Mouse (Mus musculus) hindbrain, embryonic 15.5 days (tissue): ENCODE results near the gene Spata31d1d. TPM values are rescaled to one million over a fixed set of nuclear protein-coding genes. Genes with fewer than 3 reads are reported as not detected.
A peak's percentile ranks its signal among the peaks of the same experiment; 100 is the strongest.
"Not testable (repeated sequence)": the region's sequence is repeated elsewhere in the genome, so short reads cannot be mapped to it uniquely, and the experiment has no call there.

ENCODE experiments used
- ATAC-seq: fragments of 200-750 bp; cut with Nextera tagmentation; 2 replicates; pipeline ENCODE4 v1.8.0; 2017; ENCODE audit warnings: low read depth, moderate number of reproducible peaks, moderate TSS enrichment; ENCODE audit not compliant: low FRiP score
- H3K27ac ChIP-seq: fragments of 300-500 bp; sonication (generic); replicated peaks from 2 replicates; pipeline ENCODE4 v1.5.1; 2015; ENCODE audit warnings: mild to moderate bottlenecking, inconsistent platforms
- H3K27me3 ChIP-seq: fragments of 300-500 bp; sonication (generic); 2 replicates; pipeline ENCODE4 v1.6.1; 2015; ENCODE audit warnings: control low read depth, inconsistent platforms
- H3K36me3 ChIP-seq: fragments of 300-500 bp; sonication (generic); 2 replicates; pipeline ENCODE4 v1.6.1; 2015; ENCODE audit warnings: control low read depth, inconsistent platforms
- H3K4me1 ChIP-seq: fragments of 300-500 bp; sonication (generic); replicated peaks from 2 replicates; pipeline ENCODE4 v1.6.1; 2015; ENCODE audit warnings: control low read depth, inconsistent platforms
- H3K4me2 ChIP-seq: fragments of 300-500 bp; sonication (generic); 2 replicates; pipeline ENCODE4 v1.6.1; 2015; ENCODE audit warnings: moderate library complexity, mild to moderate bottlenecking, inconsistent platforms
- H3K4me3 ChIP-seq: fragments of 300-500 bp; sonication (generic); 2 replicates; pipeline ENCODE4 v1.5.1; 2015; ENCODE audit warnings: mild to moderate bottlenecking, inconsistent platforms
- H3K9ac ChIP-seq: fragments of 300-500 bp; sonication (generic); 2 replicates; pipeline ENCODE4 v1.6.1; 2015; ENCODE audit warnings: inconsistent platforms
- H3K9me3 ChIP-seq: fragments of 300-500 bp; sonication (generic); 2 replicates; pipeline ENCODE4 v1.6.1; 2016; ENCODE audit warnings: control low read depth, inconsistent platforms
- WGBS: fragments of 180-500 bp; shearing (Covaris S2); methylation state at CpG from one replicate; pipeline ENCODE4 v1.1.7; 2015; 5-methylcytosine and 5-hydroxymethylcytosine counted together
- polyA plus RNA-seq: library from polyadenylated mRNA; unstranded; fragments of >200 nt; fragmentation: Nextera tagmentation; extraction: Ambion mirVana; gene quantifications from 2 replicates; pipeline ENCODE4 v1.2.1, GENCODE M21; 2015

Spata31d1d gene
- polyA plus RNA-seq, 1 experiment from 2014 or later, result not detected

DNA sequence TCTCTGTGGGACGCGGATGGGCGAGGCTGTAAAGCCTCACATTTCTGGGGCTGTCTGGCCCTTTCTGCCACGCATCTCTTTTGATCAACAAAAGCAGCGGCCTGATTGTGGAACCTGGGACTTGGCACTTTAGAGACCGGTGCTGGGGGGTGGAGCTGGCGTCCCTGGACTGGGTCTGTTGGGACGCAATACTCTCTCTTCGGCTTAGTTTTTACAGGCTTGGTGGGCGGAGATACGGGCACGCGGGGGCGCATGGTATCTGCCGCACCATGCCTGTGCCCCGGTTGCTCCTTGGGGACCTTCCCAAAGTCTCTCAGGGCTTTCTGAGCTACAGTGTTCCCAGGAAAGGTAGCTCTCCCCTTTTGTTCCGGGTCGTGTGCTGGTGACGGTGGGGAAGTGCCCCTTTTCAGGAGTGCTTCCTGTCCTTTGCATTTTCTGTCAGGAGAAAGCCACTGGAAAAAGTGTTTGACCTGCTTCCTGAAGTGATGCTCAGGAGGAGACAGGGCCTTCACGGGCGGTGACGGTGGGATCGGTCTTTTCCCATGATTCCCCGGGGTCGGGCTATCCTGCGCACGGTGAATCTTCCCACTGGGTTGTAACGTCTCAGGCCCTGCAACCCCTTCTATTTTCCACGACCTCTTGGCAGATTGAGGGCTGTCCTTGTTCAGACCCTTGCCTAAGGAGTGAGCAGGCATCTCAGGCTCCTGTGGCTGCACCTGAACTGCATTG, 5.2 kb downstream of the Spata31d1d start:
- H3K4me1 ChIP-seq, result peaks cover 7% of the 10 kb centered on the region
- H3K9ac ChIP-seq, result no peak overlapping the region
- H3K27me3 ChIP-seq, result no peaks in the 10 kb centered on the region
- 42% methylated on average over 29 of the region's 29 CpGs for WGBS
- peak overlapping the region; percentile 11; the same call in 1 of the 2 replicates for H3K4me3 ChIP-seq
- no peaks in the 10 kb centered on the region for H3K9me3 ChIP-seq
- peak overlapping the region; percentile 48 for H3K4me2 ChIP-seq
- H3K27ac ChIP-seq, result no peak overlapping the region
- no peak for ATAC-seq
- no peaks in the 10 kb centered on the region for H3K36me3 ChIP-seq

DNA sequence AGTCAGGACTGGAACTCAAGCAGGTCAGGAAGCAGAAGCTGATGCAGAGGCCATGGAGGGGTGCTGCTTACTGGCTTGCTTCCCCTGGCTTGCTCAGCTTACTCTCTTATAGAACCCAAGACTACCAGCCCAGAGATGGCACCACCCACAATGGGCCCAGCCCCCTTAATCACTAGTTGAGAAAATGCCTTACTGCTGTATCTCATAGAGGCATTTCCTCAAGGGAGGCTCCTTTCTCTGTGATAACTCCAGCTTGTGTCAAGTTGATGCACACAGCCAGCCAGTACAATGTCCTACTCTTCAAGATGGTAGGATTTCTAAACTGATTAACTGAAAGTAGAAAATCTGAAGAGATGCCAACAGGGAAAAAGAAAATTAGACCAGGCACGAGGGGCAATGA, 9.5 kb downstream of the Spata31d1d start:
- H3K36me3 ChIP-seq, H3K27ac ChIP-seq, H3K9me3 ChIP-seq, H3K9ac ChIP-seq, ATAC-seq, H3K4me3 ChIP-seq, H3K27me3 ChIP-seq, H3K4me1 ChIP-seq, H3K4me2 ChIP-seq: not testable (repeated sequence)
- 93% methylated on average over 1 of the region's 1 CpGs for WGBS

DNA sequence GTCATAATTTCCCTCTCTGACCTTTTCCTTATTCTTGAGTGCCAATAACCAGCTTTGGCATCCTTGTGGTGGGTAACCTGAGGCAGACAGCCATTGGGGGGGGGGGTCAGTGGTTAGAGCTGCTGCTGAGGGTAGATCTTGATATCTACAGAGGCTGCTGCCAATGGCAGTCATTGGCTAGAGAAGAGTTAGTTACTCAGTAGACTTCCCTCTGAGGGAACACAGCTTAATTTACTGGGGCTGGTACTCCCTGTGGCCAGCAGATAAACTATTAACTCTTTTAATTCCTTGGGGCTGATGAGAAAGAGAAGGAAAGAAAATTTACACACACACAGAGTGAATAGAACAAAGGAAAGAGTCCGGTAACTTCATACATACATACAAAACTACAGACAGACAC, 12.1 kb downstream of the Spata31d1d start:
- Histone ChIP-seq H3K27me3 (no peaks in the 10 kb centered on the region), H3K27ac (no peak overlapping the region)

DNA sequence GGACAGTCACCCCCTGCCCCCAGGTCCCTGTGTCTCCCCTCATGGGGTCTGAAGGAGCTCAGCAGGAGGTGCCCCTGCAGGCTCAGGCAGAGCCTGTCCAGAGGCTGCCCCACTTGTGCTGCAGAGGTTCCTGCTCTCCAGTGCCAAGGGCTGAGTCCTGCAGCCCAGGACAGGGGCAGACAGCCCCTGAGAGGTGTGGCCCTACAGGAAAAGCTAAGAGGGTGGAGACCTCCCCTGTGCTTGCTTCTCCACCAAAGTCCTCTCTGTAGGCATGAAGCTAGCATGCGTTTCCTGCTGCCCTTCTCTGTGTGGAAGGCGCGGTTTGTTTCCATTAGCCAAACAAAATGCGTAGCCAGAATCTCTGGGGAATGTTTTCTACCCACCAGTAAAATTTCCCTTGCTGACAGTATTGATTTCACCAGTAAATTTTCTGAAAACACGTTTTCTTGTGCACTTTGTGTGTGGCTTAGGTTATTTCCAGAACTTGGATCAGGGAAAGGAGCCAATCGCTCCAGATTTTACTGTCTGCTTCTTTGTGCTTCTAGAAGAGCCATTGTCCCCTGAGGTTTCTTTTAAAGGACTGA, 12.6 kb downstream of the Spata31d1d start:
- ATAC-seq, H3K4me3 ChIP-seq, H3K27ac ChIP-seq, H3K36me3 ChIP-seq, H3K9ac ChIP-seq, H3K4me1 ChIP-seq, H3K27me3 ChIP-seq, H3K9me3 ChIP-seq, H3K4me2 ChIP-seq: not testable (repeated sequence)
- 36% methylated on average over 6 of the region's 6 CpGs for WGBS

More for the DNA sequence above, 12.1 kb downstream of the Spata31d1d start:
- no peaks in the 10 kb centered on the region for H3K36me3 ChIP-seq
- ATAC-seq, result no peak
- H3K4me2 ChIP-seq, result no peak overlapping the region
- WGBS, result 89% methylated on average over 1 of the region's 1 CpGs
- no peak overlapping the region for H3K9ac ChIP-seq
- no peak overlapping the region for H3K4me3 ChIP-seq
- no peaks in the 10 kb centered on the region; the same call in 1 of the 2 replicates for H3K4me1 ChIP-seq
- no peaks in the 10 kb centered on the region for H3K9me3 ChIP-seq

DNA sequence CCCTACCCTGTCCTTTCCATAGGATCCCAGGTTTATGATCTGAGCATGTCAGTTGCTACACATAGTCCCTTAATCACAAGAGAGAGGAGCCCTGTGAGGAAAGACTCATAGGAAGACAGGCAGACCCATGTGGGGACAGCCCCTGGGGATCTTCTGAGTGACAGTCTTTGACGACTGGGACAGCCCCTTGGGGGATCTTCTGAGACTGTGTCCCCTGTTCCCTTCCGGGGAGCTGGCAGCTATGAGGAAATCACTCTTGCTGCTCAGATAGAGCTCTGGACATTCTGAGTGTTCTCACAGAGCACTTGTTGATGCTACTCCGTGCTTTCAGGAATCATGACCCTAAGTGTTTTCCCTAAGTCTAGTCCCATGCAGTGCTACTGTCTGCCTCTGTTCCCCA, 17.8 kb downstream of the Spata31d1d start:
- Histone ChIP-seq H3K9me3 (no peaks in the 10 kb centered on the region), H3K27ac (no peak overlapping the region), H3K4me1 (no peaks in the 10 kb centered on the region), H3K4me3 (no peak overlapping the region), H3K4me2 (no peak overlapping the region), H3K9ac (no peak overlapping the region), H3K27me3 (no peaks in the 10 kb centered on the region), H3K36me3 (no peaks in the 10 kb centered on the region)
- 42% methylated on average over 3 of the region's 3 CpGs for WGBS
- ATAC-seq, result no peak

DNA sequence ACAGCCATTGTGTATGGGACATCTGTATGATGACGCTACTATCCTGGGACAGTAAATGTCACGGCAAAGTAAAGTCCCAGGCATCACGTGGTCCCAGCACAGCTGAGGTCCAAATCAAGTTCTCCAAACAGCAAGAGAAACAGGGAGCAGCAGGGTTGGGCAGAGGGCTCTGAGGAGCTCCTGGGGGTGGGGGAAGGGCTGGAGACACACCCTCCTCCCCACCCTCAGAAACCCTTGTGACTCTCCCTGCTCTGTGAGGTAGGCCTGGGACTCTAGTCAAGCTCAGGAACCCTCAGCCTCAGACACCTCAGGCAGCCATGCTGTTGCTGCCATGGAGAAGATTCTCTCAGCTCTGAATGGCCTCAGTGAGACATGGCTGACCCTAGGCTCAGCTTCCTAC, 19.6 kb downstream of the Spata31d1d start, which contains the start of gene Spata31d1b:
Spata31d1b (plus strand) TSS at position 301 of the 400 bp plus-strand sequence.
- not testable (repeated sequence) for H3K9me3 ChIP-seq, ATAC-seq, H3K9ac ChIP-seq, H3K4me3 ChIP-seq, H3K4me1 ChIP-seq, H3K27ac ChIP-seq, H3K27me3 ChIP-seq, H3K36me3 ChIP-seq, H3K4me2 ChIP-seq
- WGBS, result 65% methylated on average over 3 of the region's 3 CpGs

DNA sequence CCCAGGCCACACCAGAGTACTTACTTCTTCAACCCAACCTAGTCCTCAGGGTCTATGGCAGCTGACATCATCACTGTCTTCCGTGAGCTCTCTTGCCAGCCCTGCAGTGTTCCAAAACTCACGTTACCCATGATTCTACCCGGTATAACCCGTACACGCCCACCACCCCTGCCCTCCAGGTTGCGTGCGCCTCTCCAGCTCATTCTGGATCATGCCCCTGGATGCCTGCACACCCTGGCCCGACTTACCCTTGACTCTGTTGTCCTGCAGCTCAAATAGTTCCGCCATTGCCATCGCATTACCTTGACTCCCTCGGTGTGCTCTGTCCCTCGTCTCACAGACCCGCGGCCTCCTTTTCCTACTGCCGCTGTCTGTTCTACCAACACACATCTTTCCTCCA, 21.3 kb downstream of the Spata31d1d start, which contains the start of gene Spata31d1a:
Spata31d1a (minus strand) TSS at position 101 of the 400 bp plus-strand sequence.
- no peak for ATAC-seq
- Histone ChIP-seq H3K9me3 (no peaks in the 10 kb centered on the region), H3K27ac (no peak within 1 kb of the TSS), H3K36me3 (no peaks in the 10 kb centered on the region), H3K27me3 (no peaks in the 10 kb centered on the region), H3K9ac (no peak within 1 kb of the TSS), H3K4me3 (no peak within 1 kb of the TSS), H3K4me2 (no peak within 1 kb of the TSS), H3K4me1 (no peaks in the 10 kb centered on the region)
- WGBS, result 95% methylated on average over 15 of the region's 15 CpGs

DNA sequence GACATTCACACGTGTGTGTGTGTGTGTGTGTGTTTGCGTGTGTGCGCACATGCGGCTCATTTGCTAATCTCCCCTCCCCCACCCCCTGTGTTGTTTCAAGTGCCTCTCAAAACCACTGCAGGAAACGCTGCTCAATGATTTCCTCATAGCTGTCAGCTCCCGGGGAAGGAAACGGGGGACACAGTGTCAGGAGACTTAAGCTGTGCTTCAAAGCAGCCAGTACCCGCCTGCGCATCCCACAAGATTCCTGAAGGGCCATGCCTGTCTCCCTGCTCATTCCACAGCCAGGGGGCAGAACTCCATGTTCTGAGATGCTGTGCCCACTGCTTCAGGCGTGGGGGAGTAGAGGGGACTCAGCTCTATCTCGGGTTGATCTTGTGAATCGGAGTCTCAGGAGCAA, 27.0 kb downstream of the Spata31d1d start:
- H3K27ac ChIP-seq, result no peak overlapping the region
- no peaks in the 10 kb centered on the region for H3K9me3 ChIP-seq
- no peaks in the 10 kb centered on the region for H3K27me3 ChIP-seq
- H3K4me3 ChIP-seq, result no peak overlapping the region
- H3K4me2 ChIP-seq, result no peak overlapping the region
- H3K9ac ChIP-seq, result no peak overlapping the region
- H3K36me3 ChIP-seq, result no peaks in the 10 kb centered on the region
- ATAC-seq, result no peak
- no peaks in the 10 kb centered on the region for H3K4me1 ChIP-seq
- WGBS, result 58% methylated on average over 12 of the region's 12 CpGs

DNA sequence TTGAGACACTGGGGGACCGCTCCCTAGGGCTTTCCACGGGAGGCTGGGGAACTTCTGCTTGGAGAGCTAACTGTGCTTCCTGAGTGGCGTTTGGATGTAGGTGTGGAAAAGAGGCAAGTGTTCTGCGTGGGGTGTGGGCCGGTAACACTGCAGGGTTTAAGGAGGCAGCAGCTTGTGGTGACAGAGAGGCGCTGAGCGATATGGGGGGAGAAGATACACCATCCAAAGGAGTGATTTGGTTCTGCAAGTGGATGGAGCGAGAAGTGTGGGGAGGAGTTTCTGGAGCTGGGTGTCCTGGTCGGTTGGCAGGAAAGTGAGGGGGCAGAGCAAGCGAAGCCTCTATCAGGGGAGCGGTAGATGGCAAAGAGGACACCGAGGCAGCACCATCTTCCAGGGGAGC, 28.0 kb downstream of the Spata31d1d start:
- Histone ChIP-seq H3K4me3 (no peak overlapping the region), H3K9ac (no peak overlapping the region), H3K9me3 (no peaks in the 10 kb centered on the region), H3K4me1 (no peaks in the 10 kb centered on the region), H3K4me2 (no peak overlapping the region), H3K36me3 (no peaks in the 10 kb centered on the region), H3K27me3 (no peaks in the 10 kb centered on the region), H3K27ac (no peak overlapping the region)
- 87% methylated on average over 12 of the region's 12 CpGs for WGBS
- ATAC-seq, result no peak

DNA sequence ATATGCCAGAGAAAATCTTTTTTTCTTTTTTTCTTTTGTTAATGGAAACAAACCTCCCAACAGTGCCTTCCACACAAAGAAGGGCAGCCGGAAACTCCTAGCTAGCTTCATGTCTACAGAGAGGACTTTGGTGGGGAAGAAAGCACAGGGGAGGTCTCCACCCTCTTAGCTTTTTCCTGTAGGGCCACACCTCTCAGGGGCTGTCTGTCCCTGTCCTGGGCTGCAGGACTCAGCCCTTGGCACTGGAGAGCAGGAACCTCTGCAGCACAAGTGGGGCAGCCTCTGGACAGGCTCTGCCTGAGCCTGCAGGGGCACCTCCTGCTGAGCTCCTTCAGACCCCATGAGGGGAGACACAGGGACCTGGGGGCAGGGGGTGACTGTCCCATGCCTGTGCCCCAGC, 31.4 kb downstream of the Spata31d1d start:
- H3K27me3 ChIP-seq, H3K27ac ChIP-seq, H3K4me1 ChIP-seq, H3K36me3 ChIP-seq, H3K4me3 ChIP-seq, H3K9ac ChIP-seq, H3K4me2 ChIP-seq, H3K9me3 ChIP-seq, ATAC-seq: not testable (repeated sequence)
- 56% methylated on average over 1 of the region's 1 CpGs for WGBS

DNA sequence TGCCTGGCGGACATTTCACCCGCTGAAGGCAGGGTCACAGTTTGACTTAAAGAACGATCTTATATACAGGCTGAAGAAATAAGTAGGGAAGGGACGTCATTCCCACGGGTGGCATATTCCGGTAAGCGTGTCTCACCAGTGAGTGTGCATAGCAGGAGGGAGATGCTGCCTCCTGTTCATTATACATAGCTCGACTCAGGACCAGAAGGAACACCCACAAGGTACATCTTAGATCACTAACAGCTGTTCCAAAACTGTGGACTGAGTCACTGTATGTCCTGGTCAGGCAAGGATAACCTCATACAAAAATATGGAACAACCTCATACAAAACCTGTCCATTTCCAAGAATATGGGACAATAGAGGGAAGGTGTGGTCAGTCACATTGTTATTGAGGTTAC, 32.4 kb downstream of the Spata31d1d start:
- Histone ChIP-seq H3K4me2 (no peak overlapping the region), H3K9me3 (no peaks in the 10 kb centered on the region), H3K9ac (no peak overlapping the region), H3K27ac (no peak overlapping the region), H3K4me3 (no peak overlapping the region), H3K27me3 (no peaks in the 10 kb centered on the region), H3K36me3 (no peaks in the 10 kb centered on the region), H3K4me1 (no peaks in the 10 kb centered on the region)
- WGBS, result 89% methylated on average over 8 of the region's 8 CpGs
- no peak for ATAC-seq

DNA sequence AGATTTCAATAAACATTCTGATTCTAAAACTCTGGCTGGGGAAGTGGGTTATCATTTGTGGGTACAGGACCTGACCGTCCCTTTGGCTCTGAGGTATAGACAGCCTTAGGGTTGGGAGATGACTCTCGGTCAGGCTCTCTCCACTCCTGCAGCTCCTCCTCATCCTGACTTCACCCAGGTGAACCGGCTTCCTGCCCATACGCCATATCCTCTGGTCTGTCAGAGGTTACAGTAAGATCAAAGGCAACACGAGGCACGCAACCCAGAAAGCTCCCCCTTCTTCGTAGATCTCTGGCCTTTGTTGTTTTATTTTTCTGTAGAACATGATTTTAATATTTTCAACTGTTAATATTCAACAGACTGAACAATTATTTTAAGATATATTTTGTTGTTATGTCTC, 35.8 kb downstream of the Spata31d1d start:
- H3K27me3 ChIP-seq, result no peaks in the 10 kb centered on the region
- no peak overlapping the region for H3K4me2 ChIP-seq
- H3K36me3 ChIP-seq, result no peaks in the 10 kb centered on the region
- 88% methylated on average over 7 of the region's 7 CpGs for WGBS
- no peak overlapping the region for H3K27ac ChIP-seq
- H3K4me3 ChIP-seq, result no peak overlapping the region
- no peak overlapping the region for H3K9ac ChIP-seq
- no peaks in the 10 kb centered on the region for H3K9me3 ChIP-seq
- ATAC-seq, result no peak
- H3K4me1 ChIP-seq, result no peaks in the 10 kb centered on the region
